Mouse (Mus musculus) right cerebral cortex, postnatal 14 days (tissue): ENCODE measurements at regions not wholly inside any gene's neighbourhood (a gene's known extent, or its start where the extent isn't known, plus 50 kb on each side); places are given as distances from the start of the nearest gene placed in this dataset.
"Not testable (repeated sequence)": the region's sequence is repeated elsewhere in the genome, so short reads cannot be mapped to it uniquely, and the experiment has no call there.

Source experiments
- DNase-seq: peaks from one replicate; pipeline ENCODE4 v3.0.0; 2022

- DNase-seq: no peak
Observed at GRCm38 (mm10) chr9:98091105-98091504, 58.1 kb upstream of the Clstn2 start.

GRCm38 (mm10) chr9:98095064-98095790 is 62.2 kb upstream of the Clstn2 start:
- DNase-seq: no peak

GRCm38 (mm10) chr9:98123390-98123789 is 90.4 kb upstream of the Clstn2 start:
- no peak for DNase-seq

- DNase-seq: no peak
Observed at GRCm38 (mm10) chr9:98129596-98129995, 96.6 kb upstream of the Clstn2 start.

- DNase-seq: peak; percentile 42
Observed at GRCm38 (mm10) chr9:98130849-98131248, 97.9 kb upstream of the Clstn2 start.

- DNase-seq: no peak
Observed at GRCm38 (mm10) chr9:98140546-98140945, 107.6 kb upstream of the Clstn2 start.

GRCm38 (mm10) chr9:98142121-98142520 is 109.1 kb upstream of the Clstn2 start:
- DNase-seq: no peak

- DNase-seq: no peak
Observed at GRCm38 (mm10) chr9:98146901-98147300, 113.9 kb upstream of the Clstn2 start.

- no peak for DNase-seq
Observed at GRCm38 (mm10) chr9:98158421-98158820, 125.4 kb upstream of the Clstn2 start.

- no peak for DNase-seq
Observed at GRCm38 (mm10) chr9:98164489-98164888, 122.7 kb upstream of the Nmnat3 start.

- no peak for DNase-seq
Observed at GRCm38 (mm10) chr9:98174056-98174455, 113.2 kb upstream of the Nmnat3 start.

GRCm38 (mm10) chr9:98176701-98177380 is 110.4 kb upstream of the Nmnat3 start:
- DNase-seq: no peak

GRCm38 (mm10) chr9:98180766-98181165 is 106.5 kb upstream of the Nmnat3 start:
- no peak for DNase-seq

- DNase-seq: no peak
Observed at GRCm38 (mm10) chr9:98186757-98187300, 100.4 kb upstream of the Nmnat3 start.

- DNase-seq: peak; percentile 37
Observed at GRCm38 (mm10) chr9:98194356-98194755, 92.9 kb upstream of the Nmnat3 start.

GRCm38 (mm10) chr9:98218824-98219223 is 68.4 kb upstream of the Nmnat3 start:
- no peak for DNase-seq

GRCm38 (mm10) chr9:98220367-98220766 is 66.9 kb upstream of the Nmnat3 start:
- no peak for DNase-seq

GRCm38 (mm10) chr9:98221766-98222165 is 65.5 kb upstream of the Nmnat3 start:
- no peak for DNase-seq

GRCm38 (mm10) chr9:98228226-98228625 is 59.0 kb upstream of the Nmnat3 start:
- no peak for DNase-seq

GRCm38 (mm10) chr9:98228907-98229306 is 58.3 kb upstream of the Nmnat3 start:
- DNase-seq: no peak

GRCm38 (mm10) chr9:98234731-98235130 is 52.5 kb upstream of the Nmnat3 start:
- not testable (repeated sequence) for DNase-seq
